Mouse (Mus musculus) lung, postnatal 14 days (tissue): ENCODE data around the gene Dcxr.
A peak's percentile ranks its signal among the peaks of the same experiment; 100 is the strongest.

Experiments used
- DNase-seq: peaks from one replicate; pipeline ENCODE4 v3.0.0; 2021

Dcxr gene

DNA sequence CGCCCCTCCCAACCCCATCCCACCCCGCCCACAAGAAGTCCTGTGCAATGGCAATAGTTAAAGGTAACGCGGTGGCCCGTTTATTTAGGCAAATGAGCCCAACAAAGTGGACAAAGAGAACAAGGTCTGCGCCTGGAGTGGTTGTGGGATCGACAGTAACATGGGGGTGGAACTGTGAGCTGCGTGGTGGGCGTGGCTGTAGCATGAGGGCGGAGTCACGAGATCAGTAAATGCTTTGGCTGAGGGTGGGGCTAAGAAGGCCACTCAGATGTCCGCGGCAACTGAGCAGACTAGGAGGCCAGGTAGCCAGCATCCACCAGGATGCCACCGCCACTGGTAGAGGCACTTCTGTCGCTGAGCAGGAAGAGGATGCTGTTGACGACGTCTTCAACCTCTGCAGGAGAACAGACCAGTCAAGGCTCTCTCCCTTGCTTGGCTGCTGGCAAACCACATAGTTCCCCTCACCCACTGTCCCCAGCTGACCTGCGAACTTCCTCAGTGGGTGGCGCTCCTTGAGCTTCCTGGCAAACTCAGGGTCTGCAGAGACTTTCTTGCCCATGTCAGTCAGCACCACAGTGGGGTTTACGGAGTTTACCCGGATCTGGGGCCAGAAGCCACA is 2.5 kb upstream of the Dcxr start:
- peak; percentile 77 for DNase-seq

DNA sequence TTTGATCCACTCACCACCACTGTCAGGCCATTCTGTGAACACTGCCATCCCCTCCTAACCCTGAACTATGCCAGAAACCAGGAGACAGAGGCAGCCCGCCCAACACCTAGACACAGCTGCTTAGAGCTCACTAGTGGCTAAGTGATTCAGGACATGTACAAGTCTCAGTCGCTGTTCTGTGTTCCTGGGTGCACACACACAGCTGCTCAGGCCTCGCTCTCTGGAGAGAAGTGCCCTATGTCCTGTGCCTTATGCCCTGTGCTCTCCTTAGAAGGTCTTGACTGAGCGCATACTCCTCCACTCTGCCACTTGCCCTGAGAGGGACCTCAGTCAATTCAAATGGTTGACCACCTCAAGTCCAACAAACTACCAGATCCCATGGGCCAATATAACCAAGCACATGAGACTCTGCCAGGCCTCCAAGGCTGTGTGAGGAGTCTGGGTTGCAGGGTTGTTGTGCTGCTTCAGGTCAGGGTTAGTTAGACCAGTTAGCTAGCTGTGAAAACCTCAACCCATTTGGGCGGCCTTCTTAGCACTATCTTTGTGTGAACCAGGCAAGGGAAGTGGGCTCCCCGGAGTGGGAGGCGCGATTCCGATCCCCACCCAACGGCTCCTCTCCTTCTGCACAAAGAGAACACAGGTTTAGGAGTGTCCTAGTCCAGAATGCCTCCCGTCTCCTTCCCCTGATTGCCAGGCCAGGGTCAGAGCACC is 1.6 kb upstream of the Dcxr start:
- no peak for DNase-seq

DNA sequence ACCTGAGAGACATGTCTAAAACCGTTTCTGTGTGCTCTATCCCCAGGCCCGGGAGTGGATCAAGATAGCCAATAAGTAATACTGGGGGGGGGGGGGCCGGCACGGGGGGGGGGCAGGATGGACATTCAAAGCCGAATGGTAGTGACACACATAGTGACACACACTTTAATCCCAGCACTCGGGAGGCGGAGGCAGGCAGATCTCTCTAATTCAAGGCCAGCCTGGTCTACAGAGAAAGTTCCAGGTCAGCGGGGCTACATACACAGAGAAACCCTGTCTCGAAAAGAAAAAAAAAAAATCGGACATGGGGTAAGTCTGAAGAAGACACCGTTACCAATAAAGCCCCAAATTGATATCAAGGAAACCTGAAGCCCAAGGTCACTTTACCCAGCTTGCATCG is 483 bp upstream of the Dcxr start:
- no peak for DNase-seq

DNA sequence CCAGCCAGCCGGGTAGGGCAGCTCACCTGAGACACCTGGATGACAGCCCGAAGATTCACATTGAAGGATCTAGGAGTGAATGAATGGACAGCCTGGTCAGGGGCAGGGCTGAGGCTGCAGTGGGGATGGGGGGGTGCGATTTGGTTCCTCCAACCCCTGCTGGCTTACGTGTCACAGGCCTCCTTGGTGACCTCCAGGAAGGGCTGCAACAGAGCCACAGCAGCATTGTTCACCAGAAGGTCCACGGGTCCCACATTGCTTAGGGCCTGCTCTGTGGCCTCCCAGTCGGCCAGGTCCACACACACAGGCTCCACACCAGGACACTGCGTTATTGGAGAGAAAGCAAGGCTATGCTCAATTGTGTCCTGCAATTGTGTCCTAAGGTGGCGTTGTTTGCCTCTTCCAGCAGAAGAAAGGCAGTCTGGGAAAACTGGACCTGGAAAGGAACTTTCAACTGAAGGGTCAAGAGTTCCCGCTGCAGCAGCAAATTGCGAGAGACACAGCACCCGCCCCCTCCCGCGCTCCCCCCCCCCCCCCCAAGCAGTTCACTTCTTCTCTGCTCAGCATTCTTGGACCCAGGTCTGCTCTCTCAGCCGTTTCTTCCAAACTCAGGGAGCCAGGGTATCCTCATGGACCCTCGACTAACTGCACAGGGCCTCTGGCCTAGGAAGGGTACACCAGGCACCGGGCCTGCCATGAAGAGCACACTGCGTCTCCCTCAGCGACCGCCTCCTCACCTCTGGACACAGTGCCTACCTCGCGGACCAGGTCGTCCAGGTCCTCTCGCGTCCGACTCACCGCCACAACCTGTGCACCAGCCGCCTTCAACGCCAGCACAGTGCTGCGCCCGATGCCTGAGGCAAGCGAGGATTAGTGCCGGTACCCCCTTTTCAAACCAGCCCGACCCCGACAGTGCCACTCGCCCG is 575 bp downstream of the Dcxr start:
- no peak for DNase-seq

DNA sequence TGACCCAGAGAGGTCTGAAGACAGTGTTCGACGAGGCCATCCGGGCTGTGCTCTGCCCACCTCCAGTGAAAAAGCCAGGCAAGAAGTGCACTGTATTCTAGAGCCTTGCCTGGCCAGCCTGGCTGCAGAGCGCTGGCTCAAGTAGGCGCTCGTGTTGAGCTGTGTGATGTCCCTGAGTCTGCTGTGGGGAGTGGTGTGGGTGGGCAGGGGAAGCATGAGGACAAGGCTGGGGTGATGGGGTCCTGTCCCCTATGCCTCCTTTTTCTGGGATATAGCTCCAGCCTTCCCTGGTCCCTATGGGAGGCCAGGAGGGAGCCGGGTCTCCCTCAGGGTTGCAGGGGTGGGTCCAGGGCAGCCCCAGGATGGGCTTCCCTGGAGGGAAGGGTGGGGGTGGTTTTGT is 3.6 kb downstream of the Dcxr start:
- DNase-seq = no peak

DNA sequence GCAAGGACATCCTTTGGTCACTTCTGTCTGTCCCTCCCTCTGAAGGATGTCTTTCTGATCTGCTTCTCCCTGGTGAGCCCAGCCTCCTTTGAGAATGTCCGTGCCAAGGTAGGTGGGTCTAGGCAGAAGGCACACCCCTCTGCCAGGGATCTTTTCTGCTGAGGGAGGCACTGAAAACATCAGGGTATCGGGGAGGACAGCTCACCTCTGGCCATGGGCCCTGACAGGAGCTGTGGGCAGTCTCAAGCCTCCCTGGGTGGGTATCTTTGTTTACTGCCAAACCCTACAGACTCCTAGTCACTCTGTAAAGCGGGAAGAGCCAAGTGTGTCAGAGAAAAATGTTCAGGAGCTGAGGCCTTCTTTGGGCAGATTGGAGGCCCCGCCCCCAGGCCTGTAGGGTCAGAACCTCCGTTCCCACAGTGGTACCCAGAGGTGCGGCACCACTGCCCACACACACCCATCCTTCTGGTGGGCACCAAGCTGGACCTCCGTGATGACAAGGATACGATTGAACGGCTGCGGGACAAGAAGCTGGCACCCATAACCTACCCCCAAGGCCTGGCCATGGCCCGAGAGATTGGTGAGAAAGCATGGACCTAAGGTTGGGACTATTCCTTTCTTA is 4.2 kb downstream of the Dcxr start:
- DNase-seq = no peak

DNA sequence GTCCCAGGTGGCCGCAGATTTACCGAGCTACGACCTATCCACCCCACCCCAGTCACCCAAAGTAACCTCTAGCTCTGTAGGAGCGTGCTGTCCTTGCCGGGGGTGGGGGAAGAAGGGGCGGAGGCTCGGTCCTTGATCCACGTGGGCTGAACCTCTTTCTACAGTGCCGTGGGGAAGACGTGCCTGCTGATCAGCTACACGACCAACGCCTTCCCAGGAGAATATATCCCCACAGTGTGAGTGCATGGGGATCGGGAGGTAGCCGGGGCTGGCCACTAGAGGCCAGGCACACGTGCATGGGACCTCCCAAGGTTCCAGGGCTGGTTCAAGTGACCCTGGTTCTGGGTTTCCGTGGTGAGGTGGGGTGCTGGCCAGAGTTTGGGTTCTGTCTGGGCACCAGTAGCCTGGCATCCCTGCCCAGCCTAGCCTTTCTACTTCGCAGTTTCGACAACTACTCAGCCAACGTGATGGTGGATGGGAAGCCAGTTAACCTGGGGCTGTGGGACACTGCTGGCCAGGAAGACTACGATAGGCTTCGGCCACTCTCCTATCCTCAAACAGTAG is 4.9 kb downstream of the Dcxr start:
- no peak for DNase-seq

DNA sequence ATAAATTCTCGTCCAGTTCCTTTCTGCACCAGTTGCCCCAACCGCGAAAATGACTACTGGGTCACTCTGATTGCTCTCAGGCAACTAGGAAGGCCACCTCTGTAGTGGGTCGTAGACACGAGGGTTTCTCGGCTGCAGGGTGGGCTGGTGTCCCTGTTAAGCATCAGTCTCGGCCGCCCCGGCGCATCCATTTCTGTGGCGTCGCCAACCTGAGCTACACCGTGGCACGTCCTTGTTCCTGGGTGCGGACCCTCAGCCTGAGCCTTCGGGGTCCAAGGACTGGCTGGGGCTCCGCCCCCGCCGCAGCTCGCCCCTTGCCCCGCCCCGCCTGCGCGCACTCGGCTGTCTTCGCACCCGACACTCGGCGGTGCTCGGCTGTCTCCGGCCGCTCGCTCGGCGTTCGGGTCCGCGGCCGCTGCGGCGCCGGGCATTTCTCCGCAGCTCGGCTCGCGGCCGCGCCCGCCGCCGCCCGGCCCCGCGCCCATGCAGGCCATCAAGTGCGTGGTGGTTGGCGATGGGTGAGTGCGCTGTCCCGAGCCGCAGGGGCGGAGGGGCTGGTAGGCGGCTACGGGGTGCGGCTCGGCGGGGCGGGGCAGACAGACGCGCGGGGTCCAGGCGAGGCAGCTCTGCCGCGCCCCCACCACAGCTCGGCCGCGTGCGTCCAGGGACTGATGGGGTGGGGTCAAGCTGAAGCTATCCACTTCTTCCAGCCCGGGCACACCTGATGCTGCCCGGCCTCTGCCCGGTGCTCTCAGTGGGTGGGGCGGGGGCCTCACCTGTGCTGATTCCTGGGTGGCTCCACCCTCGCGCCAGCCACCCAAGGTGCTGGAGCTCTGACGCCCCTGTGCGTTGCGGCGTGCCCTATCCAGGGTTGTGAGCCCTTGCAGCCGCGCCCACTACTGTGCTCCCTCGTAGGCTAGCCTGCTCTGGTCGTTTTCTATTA is 5.7 kb downstream of the Dcxr start, which contains the start of gene Rac3:
Rac3 (plus strand) TSS at position 347 of the 943 bp plus-strand sequence.
- DNase-seq = peak; percentile 66

DNA sequence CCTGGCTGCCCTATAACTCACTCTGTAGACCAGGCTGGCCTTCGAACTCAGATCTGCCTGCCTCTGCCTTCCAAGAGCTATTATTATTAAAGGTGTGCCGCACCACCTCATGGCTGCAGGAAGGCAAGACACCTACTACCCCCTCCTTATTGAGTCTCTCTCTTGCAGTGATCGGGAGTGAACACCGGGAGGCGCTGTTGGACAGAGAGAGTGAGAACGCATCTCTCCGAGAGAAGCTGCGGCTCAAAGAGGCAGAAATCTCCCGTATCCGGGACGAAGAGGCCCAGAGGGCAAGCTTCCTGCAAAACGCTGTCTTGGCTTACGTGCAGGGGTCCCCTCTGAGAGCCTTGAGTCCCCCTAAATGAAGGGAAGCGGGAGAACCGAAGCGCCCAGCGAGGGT is 6.6 kb downstream of the Dcxr start:
- DNase-seq = peak; percentile 97

DNA sequence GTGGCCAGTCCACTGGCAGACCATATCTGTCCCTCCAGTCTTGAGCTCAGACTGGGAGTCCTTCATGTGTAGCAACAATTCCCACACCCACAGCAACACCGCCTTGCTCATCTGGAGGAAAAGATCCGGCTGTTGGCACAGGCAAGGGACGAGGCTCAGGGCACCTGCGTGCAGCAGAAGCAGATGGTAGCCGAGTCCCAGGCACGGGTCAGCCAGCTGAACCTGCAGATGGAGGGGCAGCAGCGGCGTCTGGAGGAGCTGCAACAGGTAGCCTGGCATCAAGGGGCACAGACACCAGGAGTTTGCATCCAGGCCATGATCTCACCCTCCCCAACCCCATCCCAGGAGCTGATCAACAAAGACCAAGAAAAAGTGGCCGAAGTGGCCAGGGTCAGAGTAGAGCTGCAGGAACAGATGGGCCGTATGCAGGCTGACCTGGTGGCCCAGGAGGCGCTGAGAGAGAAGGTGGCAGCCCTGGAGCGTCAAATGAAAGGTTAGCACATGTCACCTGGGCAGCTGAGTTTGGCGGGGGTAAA is 7.2 kb downstream of the Dcxr start:
- no peak for DNase-seq

DNA sequence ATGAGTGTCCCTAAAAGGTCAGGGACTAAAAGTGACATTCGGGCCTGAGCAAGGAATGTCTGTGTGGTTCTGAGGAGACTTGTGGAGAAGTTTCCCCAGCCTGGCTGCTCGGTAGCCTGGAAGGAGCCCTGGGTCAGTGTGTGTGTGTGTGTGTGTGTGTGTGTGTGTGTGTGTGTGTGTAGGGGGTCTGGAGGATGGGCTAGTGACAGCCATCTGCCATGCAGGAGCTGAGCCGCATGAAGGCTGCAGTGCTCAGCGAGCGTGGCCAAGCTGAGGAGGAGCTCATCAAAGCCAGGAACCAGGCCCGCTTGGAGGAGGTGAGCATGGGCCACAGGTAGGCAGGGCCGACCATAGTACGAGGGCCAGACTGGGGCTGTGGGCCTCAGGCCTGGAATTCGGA is 7.8 kb downstream of the Dcxr start:
- DNase-seq = no peak

DNA sequence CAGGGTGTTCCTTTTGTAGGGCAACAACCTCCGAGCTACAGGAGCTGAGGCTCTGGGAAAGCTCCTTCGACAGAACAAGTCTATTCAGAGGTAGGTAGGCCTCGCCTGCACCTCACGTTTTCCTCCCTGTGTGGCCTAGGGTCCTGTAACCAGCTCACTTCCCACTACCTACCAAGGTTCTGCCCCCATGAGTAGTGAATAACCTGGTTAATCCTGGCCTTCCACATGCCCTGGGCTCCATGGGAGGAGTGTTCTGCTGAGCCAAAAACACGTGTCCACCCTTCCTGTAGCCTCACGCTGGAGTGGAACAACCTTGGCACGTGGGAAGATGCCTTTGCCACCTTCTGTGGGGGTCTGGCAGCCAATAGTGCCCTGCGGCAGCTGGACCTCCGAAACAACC is 11.9 kb downstream of the Dcxr start:
- DNase-seq = no peak

DNA sequence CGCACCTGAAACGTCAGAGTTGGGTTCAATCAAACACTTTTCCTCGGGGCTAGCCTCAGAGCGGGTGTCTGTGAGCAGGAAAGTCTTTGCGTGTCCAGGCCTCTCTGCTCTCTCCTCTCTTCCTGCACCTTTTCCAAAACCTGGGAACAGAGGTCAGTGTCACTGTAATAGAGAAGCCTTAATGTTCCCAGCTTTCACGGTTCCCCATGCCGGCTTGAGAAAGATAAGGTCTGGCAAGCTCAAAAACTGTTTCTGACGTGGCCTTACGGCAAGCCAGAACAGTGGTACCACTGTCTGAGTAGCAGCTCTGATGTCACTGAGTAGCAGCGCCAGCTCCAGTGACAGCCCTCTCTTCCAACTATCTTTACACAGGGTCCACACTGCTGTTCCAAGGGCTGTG is 12.5 kb downstream of the Dcxr start:
- DNase-seq = no peak

DNA sequence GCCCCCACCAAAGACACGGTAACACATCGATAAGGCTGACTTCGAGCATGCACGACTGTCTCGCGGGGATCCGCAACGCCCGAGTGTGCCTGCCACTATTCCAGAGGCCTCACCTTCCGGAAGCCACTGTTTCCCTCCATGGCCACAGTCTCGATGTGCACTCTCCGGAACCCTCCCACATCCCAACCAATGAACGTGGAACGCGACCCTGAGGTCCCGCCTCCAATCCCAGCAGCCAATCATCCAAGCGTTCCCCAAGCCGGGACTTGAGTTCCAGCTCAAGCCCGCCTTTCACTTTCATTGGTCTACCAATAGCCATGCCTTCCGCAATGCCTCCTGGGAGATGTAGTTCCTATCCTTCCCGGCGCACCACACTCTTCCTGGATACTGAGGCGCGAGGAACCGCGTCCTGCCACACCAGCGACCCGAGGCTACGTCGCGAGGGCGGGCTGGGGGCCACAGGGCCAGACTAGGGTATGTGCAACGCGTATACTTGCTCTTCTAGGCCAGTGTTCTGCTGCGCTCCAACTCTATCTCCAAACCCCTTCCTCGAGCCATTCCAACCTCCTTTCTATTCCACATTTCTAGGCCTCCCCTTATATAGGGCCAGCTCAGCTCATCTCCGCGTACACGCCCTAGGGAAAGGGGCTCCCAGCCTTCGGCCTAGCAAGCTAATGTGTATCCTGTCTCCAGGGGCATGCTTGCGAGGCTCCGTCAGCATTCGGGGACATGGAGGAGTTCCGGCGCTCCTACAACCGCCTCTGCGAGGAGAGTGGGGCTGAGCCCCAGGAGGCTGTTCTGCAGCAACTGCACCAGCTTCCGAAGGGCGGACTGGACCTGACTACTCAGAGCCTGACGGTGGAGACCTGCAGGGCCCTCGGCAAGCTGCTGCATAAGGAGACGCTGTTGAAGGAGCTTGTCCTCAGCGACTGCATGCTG is 13.2 kb downstream of the Dcxr start, which contains the start of the genes Cenpx and Lrrc45:
Cenpx (minus strand) TSS at position 159 of the 939 bp plus-strand sequence.
Lrrc45 (plus strand) TSS at position 346 of the 939 bp plus-strand sequence.
- DNase-seq = peak; percentile 96

DNA sequence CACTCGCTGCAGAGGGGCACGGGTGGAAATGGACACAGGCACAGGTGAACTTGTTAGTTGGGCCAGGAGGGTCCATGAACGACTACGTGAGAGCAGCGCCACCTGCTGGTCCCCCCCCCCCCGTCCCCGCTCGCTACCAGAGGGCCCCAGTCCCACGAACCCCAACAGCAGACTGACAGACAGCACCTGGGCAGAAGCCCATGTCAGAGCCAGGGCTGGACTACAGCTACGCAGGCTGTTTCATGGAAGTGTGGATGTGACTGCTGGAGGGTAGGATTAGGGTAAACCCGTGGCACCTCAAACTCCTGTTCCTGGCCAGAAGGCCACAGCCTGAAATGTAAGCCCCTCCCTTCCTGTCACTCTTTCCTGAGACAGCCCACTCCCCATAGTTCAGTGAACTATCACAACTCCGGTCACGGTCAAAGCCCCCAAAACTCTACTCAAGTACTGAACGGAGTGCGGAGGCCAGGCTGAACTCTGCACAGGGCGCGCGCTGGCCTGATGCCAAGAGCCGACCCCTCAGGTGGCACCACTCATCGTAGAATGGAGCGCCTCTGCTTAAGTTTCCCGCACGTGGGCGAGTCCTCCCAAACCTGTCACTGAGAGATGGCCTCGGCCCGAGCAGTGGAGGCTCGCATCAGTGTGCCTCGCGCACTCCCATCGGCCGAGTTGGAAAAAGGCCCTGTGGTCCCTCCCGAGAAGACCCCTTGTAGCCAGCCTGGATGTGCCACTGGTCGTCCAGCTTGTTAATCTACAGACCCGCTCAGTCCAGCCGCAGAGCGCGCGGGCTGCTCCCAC is 14.1 kb downstream of the Dcxr start:
- DNase-seq = peak; percentile 70

DNA sequence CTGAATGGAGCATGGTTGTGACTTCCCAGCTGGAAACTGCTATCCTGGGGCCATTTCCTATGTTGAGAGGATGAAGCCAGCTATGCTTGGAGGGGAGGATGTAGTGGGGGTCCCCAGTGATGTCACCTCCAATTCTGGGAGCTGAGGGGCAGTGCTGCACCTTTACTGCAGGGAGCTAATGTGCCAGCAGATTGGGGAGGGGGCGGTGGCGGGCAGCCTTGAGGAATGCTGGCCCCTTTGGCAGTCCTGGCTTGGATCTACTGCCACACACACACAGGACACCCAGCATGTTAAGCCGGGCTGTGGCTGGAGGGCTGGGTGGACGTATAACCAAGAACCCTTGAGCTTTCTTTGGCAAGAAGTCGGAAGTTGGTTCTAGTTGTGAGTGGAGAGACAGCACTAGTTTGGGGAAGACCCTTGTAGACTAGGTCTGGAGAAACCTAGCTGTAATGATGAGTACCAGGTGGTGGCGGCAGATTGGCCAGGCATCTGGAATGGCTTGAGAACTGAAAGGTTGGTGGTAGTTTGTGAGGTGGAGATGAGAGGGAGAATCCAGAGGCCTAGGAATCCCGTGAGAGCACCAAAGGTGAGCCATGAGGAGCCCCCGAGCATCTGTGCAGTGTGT is 15.0 kb downstream of the Dcxr start:
- no peak for DNase-seq

DNA sequence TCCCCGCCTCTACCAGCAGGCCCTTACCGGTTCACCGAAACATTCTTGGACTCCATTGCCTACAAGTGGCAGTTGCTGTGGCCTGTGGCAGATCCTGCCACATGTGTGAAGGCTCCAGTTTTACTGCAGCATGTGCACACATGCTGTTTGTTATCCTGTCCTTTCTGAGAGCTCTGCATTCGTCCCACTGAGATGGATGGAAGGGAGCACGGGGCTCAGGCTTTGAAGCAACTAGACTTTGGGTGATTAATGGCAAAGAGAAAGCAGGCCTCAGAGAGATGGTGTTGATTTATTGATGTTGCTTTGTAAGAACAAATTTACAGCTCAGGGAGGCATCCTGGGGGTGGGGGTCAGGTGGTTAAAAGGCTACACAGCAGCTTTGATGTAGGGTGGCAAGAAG is 16.4 kb downstream of the Dcxr start:
- no peak for DNase-seq

DNA sequence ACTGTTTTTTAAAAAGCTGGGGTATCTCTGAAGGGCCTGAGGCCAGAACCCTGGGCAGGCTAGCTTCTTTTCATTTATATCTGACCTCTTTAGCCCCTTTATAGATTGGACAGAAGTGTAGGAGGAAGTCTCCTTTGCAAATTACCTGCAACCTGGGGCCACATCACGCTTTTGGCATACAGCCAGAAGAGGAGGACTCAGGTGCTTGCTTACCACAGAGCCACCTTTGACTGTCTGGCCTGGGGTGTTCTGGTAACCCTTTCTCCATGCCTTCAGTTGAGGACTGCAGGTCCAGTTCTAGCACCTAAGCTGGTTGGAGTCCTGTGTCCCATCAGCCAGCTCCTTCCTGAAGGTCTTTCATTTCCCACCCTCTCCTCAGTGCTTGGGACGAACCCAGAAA is 17.5 kb downstream of the Dcxr start:
- DNase-seq = no peak

DNA sequence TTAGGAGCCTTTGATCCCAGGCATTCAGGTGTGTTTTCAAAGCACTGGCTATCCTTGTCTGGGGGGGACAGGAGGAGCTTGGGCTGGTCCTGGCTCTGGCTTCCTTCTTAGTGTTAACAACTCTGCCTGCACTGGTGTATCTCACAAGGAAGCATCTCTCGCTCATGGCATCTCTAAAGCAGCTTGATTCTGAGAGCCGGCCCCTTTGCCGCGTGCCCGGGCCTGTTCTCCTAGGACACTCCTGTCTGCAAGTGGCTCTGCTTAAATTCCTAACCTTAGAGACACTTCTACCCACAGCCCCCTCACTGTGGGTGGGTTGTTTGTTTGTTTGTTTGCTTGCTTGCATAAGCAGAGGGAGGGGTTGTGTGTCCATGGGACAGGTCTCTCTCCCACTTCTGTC is 19.1 kb downstream of the Dcxr start:
- DNase-seq = no peak
